Mouse (Mus musculus): ENCODE results near the gene Ppard.

Ppard gene

GRCm38 (mm10) chr17:28255651-28256050 lies 23.2 kb downstream of the Ppard start:
- DNase-seq (ENCODE audit: low read depth, low spot score) = no peak

GRCm38 (mm10) chr17:28256651-28257328 lies 24.3 kb downstream of the Ppard start:
- no peak for DNase-seq (ENCODE audit: low read depth, low spot score)

- DNase-seq (ENCODE audit: low read depth, low spot score) = no peak
Measured at GRCm38 (mm10) chr17:28258325-28258724, 25.8 kb downstream of the Ppard start.

- peak; percentile 55 for DNase-seq (ENCODE audit: low read depth, low spot score)
Measured at GRCm38 (mm10) chr17:28259890-28260542, 27.5 kb downstream of the Ppard start.

- DNase-seq (ENCODE audit: low read depth, low spot score) = no peak
Measured at GRCm38 (mm10) chr17:28260543-28260909, 28.0 kb downstream of the Ppard start.

- no peak for DNase-seq (ENCODE audit: low read depth, low spot score)
Measured at GRCm38 (mm10) chr17:28261795-28262194, 29.3 kb downstream of the Ppard start.

- DNase-seq (ENCODE audit: low read depth, low spot score) = no peak
Measured at GRCm38 (mm10) chr17:28263181-28263894, 30.8 kb downstream of the Ppard start.

- DNase-seq (ENCODE audit: low read depth, low spot score) = no peak
Measured at GRCm38 (mm10) chr17:28267251-28267650, 34.8 kb downstream of the Ppard start.

GRCm38 (mm10) chr17:28270165-28270564 lies 37.7 kb downstream of the Ppard start:
- no peak for DNase-seq (ENCODE audit: low read depth, low spot score)

- no peak for DNase-seq (ENCODE audit: low read depth, low spot score)
Measured at GRCm38 (mm10) chr17:28271537-28272266, 39.2 kb downstream of the Ppard start.

- no peak for DNase-seq (ENCODE audit: low read depth, low spot score)
Measured at GRCm38 (mm10) chr17:28272281-28272680, 39.8 kb downstream of the Ppard start.

GRCm38 (mm10) chr17:28272837-28273236 lies 40.3 kb downstream of the Ppard start:
- DNase-seq (ENCODE audit: low read depth, low spot score) = no peak

GRCm38 (mm10) chr17:28274739-28275138 lies 42.2 kb downstream of the Ppard start:
- no peak for DNase-seq (ENCODE audit: low read depth, low spot score)

- no peak for DNase-seq (ENCODE audit: low read depth, low spot score)
Measured at GRCm38 (mm10) chr17:28277226-28277625, 44.7 kb downstream of the Ppard start.

GRCm38 (mm10) chr17:28277721-28278120 lies 45.2 kb downstream of the Ppard start:
- DNase-seq (ENCODE audit: low read depth, low spot score) = no peak

GRCm38 (mm10) chr17:28278156-28278555 lies 45.7 kb downstream of the Ppard start:
- DNase-seq (ENCODE audit: low read depth, low spot score) = no peak

GRCm38 (mm10) chr17:28279236-28279635 lies 46.7 kb downstream of the Ppard start:
- DNase-seq (ENCODE audit: low read depth, low spot score) = no peak

GRCm38 (mm10) chr17:28279780-28280422 lies 47.4 kb downstream of the Ppard start:
- no peak for DNase-seq (ENCODE audit: low read depth, low spot score)

- no peak for DNase-seq (ENCODE audit: low read depth, low spot score)
Measured at GRCm38 (mm10) chr17:28280423-28280800, 47.9 kb downstream of the Ppard start.

- DNase-seq (ENCODE audit: low read depth, low spot score) = no peak
Measured at GRCm38 (mm10) chr17:28280831-28281377, 48.4 kb downstream of the Ppard start.

GRCm38 (mm10) chr17:28281866-28282441 lies 49.5 kb downstream of the Ppard start:
- no peak for DNase-seq (ENCODE audit: low read depth, low spot score)

Measured in WW6 (cell line).